Mouse (Mus musculus) olfactory bulb, adult 2 months (tissue): ENCODE results near the gene Fkbp10.

ENCODE experiments used
- CTCF ChIP-seq: fragments of 200-500 bp; IDR thresholded peaks from 2 replicates; pipeline ENCODE4 v1.5.1; 2012; ENCODE audit warnings: low read depth, mild to moderate bottlenecking, low read length, moderate library complexity; ENCODE audit not compliant: insufficient read depth
- POLR2A ChIP-seq: fragments of 200-500 bp; IDR thresholded peaks from 2 replicates; pipeline ENCODE4 v1.6.1; 2012; ENCODE audit warnings: mild to moderate bottlenecking, low read depth, low read length, moderate library complexity; ENCODE audit not compliant: insufficient read depth

- TF ChIP-seq CTCF (no peak), POLR2A (no peak)
Observed at GRCm38 (mm10) chr11:100376746-100377389, 38.6 kb upstream of the Fkbp10 start.
